Mouse (Mus musculus) heart, postnatal 36 days (tissue): ENCODE results near the gene Cep83. TPM values are rescaled to one million over a fixed set of nuclear protein-coding genes. Genes with fewer than 3 reads are reported as not detected.

ENCODE experiments used
- DNase-seq, 2 experiments: peaks; one replicate each; pipeline ENCODE4 v3.0.0; 2021 to 2022
- intact Hi-C: fragments of 180-260 bp; cut with DNase I; formaldehyde crosslinking; loops from one replicate; pipeline ENCODE4 v1.15.1; 2025
- total RNA-seq, 2 experiments: library from RNA; stranded (reverse); gene quantifications; 2 replicates each; pipeline ENCODE4 v1.2.3; 2021

Cep83 gene
- total RNA-seq, 2 experiments from 2014 or later = 21.5 to 24.0 TPM

DNA sequence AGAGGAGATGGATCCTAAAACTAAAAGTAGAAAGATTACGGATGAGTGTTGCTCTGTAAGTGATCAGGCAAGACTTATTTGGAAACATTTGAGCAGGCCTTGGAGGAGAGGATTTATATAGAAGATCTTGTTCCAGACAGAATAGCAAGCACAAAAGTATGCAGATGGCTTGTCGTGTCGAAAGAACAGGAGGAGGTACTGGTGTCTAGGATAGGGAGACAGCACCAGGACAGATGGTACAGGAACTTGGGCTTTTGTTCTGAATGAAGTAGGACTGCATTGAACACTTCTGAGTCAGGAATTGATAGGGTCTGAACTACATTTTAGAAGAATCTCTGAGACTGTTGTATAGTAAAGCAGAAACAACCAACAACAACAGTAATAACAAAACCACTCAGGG is 89.1 kb downstream of the Cep83 start:
- no peak for DNase-seq
- intact Hi-C loops = no loop called here

DNA sequence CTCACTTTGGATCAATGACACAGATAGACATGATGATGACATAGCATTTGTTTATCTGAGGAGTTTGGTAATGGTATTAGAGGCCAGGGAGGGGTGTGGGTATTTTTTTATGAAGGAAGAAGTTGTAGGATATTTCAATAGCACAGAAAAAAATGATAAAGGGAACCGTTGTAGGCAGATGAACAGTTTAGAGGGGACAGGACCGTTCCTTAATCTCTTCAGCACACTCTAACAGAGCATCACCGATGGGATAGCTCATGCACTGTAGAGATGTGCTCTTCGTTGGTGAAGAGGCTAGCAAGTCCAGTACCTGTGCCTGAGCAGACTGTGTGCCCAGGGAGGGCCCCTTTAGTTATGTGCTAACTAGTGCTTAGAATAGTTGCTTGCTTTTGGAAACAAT is 90.9 kb downstream of the Cep83 start:
- DNase-seq = no peak
- intact Hi-C loops = no loop called here

DNA sequence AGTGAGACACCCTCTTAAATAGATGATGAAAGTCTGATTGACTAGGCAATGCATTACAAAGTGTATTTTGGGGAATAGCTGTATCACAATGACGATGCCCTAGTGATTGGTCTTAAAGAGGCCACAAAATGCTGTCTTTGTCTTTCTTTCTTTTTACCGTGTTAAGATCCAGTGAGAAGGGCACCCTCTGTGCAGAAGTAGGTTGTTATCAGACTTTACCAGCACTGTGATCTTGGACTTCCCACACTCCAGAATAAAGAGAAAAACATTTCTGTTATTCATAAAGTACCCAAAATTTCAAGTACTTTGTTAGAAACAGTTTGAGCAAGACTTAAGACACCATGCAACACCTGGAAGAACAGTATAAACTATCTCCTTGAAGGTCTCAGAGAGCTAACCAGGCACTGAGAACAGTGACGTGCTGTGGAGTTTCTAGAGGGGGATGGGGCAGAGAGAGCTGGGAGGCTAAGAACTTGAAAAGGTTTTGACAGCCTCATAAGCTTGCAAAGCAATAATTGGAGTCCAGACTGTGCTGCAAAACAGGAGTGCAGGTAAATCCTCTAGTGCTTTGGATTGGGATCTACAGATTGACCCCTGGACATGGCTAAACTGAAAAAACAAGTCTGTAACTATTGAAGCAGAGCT is 92.3 kb downstream of the Cep83 start:
- DNase-seq = no peak
- intact Hi-C loops = no loop called here

DNA sequence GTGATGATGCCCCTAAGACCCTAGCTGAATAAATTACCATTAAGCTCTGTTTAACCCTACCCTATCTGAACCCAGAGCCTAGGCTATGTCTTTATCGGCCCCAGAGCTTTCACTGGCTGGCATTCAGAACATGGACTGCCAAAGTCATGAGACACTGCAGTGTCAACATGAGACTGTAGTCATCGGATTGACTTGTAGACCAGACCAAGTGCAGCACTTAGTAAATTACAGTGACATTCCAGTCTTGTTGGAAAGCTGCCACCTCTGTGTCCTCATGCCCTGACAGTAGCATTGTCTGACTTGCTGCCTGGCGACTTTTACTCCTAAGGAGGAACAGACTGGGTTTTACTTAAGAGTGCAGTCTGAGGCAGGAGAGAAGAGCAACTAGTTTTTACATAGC is 100.8 kb downstream of the Cep83 start:
- intact Hi-C loops = no loop called here

DNA sequence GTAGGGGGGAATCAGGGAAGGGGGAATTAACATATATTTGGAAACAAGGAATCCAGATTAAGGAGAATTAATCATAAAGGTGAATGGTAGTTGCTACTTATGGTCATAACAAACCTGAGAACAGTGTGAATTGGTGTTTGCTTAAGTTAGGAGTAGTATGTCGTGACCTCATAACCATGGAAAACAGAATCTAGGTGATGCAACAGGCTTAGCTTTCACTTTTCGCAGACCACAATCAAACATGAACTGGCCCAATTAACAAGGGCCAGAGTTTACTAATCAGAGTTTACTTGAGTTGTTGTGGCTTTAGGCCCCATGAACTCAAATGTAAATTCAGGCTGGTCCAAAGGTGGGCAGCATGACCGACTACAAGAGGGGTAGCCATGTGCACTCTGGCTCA is 105.5 kb downstream of the Cep83 start:
- DNase-seq = no peak
- intact Hi-C loops = no loop called here

More for the DNA sequence above, 100.8 kb downstream of the Cep83 start:
- DNase-seq = peak; percentile 24 to 56

DNA sequence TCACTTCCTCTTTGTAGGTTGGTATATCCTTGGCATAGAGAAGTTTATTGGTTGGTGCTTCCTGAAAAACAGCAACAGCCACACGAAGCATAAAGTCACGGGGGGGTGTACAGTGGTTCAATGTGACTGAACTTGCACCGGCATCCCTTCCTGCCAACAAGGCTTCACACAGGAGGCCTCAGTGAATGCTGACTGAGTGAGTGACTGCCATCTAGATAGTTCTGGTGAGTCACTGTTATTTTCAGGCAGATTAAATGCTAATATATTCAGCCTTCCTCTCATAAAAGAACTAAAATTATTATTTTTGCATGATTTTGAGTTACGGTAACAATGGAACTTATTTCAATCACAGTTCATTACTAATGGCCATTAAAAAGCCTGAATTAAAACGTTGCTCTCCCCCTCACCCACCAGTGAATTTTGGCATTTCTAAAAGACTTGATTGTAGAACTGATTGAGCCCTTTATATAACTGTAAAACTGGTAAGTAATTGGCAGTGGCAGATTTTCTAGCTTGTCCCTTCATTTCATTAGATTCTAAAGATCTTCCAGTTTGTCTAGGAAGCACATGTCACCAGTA is 106.3 kb downstream of the Cep83 start:
- DNase-seq = no peak
- intact Hi-C loops = no loop called here

DNA sequence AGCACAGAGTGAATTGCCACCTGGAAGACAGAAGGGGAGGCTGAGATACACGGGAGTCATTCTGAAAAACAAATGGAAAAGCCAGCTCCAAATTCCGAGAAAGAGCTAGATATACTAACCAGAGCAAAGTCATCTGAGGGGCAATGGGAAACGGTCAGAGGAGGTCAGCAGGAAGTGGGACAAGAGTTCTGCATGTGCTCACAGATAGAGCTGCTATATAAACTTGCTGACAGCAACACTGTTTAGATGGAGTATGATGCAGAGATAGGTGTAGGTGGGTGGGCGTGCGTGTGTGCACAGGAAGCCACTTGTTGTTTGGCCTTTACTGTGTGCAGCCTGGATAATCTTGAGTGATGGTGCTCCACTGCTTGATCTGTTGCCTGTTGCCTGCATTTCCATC is 109.7 kb downstream of the Cep83 start:
- DNase-seq = no peak
- intact Hi-C loops = no loop called here

DNA sequence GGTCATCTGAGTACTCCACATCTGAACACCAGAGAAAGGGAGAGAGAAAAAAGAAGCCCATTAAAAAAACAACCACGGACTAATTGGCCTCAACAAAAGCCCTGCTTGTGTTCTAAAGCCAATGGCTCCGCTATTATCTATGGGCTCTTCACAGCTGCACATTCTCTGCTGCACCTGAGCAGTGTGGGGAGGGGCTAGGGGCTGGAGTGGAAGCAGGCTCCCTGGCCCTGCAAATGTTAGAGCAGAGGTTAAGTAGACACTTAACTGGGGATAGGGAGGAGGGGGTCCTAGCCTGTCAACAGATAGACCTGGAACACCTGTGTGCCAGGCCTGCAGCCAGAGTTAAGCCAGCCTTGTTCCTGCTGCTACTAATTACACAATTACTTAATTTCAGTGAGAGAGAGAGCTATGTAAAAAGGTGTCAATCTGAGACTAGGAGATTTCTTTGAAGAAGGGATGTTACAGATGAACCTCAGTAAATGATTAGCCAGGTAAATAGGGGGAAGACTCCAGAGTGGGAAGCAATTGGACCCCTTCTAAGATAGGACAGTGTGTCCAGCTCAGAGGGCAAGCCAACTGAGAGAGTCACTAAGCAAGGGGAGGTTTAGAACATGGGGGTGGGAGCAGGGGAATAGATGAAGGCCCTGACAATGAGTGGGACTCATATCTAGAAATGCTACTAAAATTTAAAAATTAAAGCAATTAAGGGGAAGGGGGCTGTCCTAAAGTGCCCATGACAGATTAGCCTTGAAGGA is 111.2 kb downstream of the Cep83 start:
- intact Hi-C loops = loop anchor here (5.0 kb wide), 1 partner anchor 177 kb away; no protein-coding TSS in a partner anchor

DNA sequence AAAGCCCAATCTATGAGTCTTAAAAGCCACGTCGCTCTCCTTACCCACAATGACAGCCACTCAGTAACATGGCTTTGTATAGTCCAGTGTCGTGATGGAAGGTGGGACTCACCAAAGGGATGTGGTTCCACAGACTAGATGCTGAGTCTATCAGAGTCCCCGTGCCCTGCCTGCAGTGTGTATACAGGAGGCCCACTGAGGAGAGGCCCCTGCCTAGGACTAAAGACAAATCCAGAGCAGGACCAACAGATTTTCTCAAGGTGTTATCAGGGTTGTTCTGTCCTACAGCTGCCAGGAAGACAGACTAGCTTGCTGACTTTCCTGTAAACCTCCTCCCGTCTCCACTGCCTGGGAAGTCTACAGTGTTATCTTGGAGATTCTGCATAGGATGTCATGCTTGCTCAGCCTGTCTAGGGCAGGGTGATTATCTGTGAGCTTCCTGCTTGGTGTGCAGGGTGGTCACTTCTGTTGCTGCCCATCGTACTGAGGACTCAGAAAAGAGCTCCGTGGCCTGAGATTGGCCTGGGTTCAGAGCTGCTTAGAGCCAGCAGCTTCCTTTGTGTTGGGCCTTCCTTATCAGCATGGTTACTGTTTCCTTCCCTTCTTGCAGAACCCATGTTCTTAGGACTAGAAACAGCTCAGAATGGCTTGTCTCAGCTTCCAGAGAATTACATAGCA is 112.4 kb downstream of the Cep83 start:
- no peak for DNase-seq
- intact Hi-C loops = loop anchor here (5.0 kb wide), 1 partner anchor 179 kb away; no protein-coding TSS in a partner anchor

More for the DNA sequence above, 111.2 kb downstream of the Cep83 start:
- DNase-seq = no peak

DNA sequence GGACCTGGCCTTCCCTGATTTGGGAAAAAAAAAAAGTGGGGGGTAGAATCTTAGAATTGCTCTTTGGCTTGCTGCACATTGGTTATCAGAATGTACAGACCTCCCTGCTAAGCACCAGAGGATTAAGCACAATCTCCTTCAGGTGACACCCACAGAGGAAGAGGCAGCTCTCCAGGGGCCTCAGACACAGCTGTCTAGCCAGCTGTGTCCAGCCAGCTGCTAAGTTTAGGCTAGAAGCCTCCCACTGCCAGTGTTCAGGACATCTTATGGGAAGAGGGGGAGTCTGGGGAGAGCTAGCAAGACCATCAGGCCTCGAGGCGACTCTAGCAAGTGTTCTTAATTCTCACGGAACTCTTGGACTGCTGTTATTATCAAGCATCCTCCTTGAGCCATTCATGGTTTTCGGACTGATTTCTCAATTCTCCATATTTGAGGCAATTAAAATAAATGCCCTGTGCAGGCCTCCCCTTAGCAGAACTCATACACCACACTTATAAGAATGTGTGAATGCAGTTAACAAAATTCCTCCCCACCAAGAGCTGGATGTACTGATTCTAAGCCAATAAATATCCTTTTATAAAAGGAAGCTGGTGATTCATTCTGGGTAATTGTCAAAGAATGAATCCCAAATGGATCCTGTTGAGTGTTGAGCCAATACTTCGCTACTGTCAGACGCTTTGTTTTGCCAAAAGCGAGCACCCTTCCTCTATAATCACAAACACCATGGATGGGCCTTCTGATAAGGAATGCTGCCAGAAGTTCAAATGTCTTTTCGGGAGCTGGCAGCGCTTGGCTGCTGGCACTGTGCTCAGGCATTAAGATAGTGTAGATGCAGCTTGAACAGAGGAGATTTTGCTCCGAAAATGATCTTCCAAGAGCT is 115.8 kb downstream of the Cep83 start:
- peak in 1 of 2 experiments; percentile 37 for DNase-seq
- intact Hi-C loops = loop anchor here (5.0 kb wide), 1 partner anchor 182 kb away; no protein-coding TSS in a partner anchor

DNA sequence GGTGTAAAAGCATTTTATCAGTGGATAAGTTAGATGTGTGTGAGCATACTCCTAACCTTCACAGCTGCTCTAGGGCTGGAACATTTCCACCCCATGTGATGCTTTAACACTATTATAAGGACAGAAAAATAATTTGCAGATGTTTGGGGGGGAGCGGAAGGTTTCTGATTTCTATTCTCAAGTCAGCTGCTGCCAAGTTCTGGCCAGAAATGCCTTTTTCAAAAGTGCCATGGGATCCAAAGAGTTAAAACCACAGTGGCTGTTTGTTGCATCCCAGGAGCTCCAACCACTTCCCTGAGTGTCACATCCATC is 116.4 kb downstream of the Cep83 start:
- intact Hi-C loops = loop anchor here (5.0 kb wide), 1 partner anchor 183 kb away; no protein-coding TSS in a partner anchor
- no peak for DNase-seq

DNA sequence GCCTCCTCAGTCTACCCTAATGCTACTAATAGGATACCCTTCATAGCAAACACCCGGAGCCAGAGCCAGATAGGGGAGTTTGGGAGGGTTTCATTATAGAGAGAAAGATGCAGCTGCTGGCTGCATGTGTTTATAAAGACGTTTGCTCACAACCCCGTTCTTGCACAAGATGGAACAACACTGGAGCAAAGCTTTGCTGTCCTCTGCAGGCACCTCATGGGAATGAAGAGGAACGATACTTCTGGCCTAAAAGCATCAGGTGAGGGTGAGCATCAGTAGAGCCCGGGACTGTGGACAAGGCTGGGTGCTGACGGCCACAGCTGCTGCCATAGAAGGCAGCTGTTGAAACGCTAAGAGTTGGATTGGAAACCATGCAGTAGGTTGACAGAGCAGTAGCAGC is 118.9 kb downstream of the Cep83 start:
- intact Hi-C loops = no loop called here
- no peak for DNase-seq

DNA sequence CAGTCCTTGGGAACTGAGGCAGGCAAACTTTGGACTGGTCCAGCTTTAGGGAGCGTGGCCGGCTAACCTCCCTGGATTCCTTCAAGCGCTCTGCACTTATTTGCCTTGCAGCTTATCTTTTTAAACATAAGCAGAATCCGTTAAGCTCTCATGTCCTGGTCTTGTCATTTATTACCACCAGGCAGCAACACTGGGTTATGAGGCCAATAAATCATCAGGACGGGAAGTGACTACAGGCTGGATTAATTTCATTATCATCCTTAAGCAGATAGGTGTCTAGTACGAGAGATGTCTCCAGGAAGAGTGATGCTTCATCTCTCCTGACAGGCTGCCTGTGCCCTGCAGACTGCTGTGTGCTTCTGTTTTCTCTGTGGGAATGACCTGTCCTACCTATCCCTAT is 119.8 kb downstream of the Cep83 start:
- intact Hi-C loops = no loop called here
- no peak for DNase-seq

DNA sequence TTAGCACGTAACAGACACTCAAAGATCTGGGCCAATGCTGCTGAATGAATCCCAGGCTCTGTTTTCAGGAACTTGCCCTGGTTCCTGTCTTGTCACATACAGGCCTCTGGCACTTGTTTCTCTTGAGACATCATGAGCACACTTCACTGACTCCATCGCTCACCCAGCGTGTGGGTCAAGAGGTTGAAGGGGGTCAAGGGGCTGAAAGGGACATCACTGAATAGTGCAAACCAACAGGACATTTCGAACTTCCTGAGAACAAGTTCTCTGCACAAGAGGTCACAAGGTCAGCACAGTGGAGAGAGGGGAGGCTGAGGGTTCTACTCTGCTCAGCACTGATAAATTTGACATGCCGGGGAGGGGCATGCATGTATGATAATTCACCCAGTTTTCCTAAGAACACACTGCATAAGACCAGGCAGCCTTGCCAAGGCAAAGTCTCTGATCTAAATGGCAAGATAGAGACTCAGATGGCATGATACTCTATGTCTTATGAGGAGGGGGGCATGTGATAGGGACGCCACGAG is 121.6 kb downstream of the Cep83 start:
- DNase-seq = no peak
- intact Hi-C loops = no loop called here

DNA sequence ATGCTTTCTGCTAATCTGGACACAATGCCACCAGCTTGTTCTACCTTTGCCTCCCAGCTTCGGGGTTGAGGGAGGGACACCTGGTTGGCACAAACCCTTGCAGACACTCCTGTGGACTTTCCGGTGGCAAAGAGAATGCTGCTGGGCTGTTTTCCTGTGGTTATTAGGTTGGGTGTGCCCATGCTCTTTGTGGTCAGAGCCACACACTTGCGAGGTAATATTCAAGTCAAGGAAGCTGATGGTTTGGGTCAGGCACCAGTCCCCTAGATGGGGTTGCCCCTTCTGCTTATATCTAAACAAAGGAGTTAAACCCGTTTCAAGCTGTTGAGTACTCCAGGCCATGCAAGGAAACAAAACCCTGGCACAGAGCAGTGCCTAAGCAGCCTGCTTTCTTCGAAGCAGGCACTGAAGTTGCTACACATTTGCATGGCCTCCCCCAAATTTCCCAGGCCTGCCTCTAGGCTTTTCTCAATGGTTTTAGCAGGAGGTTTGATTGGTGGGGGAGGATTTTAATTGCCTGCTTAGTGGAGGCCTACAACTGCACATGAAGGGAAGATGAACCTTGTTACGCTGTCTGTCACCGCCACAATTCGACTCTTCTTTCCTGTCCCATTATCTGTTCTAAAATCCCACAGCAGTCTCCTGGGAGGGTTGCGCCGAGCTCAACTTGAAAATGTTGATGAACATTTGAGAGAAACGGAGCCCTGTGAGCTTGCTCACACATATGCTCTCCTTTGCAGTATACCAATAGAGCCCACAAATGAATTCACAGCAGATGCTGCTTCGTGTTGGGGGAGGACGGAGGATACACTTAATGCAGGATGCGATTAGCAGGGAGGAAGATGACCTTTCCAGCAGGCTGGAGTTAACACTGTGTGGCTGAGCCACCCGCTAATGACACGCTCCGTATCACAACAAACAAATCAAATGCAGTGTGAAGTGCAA is 123.7 kb downstream of the Cep83 start:
- no peak for DNase-seq

DNA sequence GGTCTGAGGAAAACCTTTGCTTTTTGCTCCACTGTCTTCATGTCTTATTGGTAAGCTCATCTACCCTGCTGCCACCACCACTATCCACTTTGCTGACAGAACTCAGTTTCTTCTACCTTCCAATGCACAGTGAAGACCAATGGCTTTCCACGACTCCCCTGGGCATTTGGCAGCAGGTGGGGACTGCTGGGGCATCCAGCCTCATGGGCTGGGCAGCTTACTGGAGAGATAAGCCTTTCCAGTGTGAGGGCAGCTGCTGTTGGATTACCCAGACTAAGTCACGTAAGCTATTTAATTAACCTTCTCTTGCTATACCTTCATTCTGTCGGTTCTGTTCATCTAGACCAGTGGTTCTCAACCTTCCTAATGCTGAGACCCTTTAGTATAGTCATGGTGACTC is 129.7 kb downstream of the Cep83 start:
- intact Hi-C loops = no loop called here
- no peak for DNase-seq

More for the DNA sequence above, 123.7 kb downstream of the Cep83 start:
- intact Hi-C loops = no loop called here

DNA sequence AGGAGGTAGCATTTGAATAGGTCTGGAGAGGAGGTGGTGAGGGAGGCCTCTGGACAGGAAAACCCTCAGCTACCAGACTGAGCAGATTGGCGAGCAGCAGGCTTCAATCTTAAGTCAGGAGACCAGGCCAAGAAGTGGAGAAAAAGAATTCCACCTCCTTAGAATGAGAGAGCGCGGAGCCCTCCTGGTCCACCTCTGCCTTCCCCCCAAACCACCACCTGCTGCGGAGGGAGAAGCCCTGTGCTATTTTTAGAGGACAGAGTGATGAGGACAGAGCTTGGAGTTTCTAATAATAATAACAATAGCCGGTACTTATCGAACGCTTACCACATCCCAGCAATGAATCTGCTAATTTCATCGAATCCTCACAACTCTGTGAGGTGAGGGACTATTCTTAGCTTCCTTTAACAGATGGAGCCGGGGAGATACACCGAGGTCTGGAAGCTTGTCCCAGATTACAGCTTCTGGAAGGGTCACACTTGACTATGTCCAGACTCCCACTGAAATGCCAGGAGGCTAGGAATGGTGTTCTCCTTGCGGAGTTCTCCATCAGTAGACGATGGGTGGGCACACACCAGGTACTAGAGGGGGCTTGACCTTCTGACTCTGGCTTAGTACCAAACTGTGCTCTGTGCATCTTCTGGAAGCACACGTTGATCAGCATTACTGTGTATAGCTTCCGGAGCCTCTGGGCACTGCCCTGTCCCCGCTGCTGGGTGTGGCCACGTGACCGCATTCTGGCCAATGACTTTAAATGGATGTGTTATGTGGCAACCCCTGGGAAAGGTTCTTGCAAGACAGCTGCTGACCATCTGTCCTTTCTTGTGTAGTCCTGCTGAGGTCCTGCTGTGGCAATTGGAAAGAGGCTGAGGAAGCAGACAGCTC is 130.6 kb downstream of the Cep83 start:
- intact Hi-C loops = no loop called here
- DNase-seq = no peak
